Mouse (Mus musculus): ENCODE data around the gene Bcar3. TPM values are rescaled to one million over a fixed set of nuclear protein-coding genes. Genes with fewer than 3 reads are reported as not detected.
"Not testable (repeated sequence)": the region's sequence is repeated elsewhere in the genome, so short reads cannot be mapped to it uniquely, and the experiment has no call there.

The Bcar3 gene
- 1 to 10 TPM; 3.9 to 8.2 (median 5.2) TPM for total RNA-seq (2022)

DNA sequence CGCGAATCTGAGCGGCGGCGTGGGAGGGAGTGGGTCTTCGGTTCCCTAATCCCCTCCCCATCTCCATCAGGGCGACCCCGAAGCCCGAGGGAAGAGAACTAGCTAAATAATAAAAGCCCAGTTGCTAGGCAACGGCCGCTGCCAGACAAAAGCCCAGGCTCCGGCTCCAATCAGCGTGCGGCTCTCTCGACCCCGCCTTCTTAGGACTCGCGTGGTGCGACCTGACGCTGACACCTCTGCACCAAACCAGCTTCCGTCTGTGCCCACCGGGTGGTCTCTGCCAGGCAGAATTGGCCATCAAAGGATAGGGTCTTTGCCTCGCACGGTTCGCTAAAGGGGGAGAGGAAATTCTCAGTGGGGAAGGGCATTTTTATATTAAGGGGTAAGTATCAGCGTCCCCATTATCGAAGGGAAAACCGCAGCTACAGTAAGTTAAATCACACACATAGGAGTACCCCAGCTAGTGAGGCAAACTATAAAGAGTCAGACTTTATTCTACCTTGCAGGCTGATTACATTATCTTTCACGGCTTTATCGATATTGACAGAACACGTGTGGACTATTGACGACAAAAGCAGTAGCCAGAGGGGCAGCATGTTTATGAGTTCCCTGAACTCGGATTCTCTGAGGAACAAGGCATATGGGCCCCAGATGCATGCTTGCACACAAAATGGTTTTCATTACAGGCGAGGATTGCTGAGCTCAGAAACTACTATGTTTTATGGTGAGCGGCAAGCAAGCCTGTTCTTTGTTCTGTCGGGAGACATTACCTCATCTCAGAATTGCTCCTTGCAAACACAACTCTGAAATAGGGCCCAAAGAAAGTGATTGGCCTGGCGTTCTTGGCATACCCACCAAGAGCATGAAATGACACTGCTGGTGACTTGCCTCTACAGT, at the start of gene Bcar3:
Gene Bcar3 (plus strand): TSS at position 183 of the 897 bp plus-strand sequence.
- DNase-seq (ENCODE audit: low spot score) = peak; percentile 91

DNA sequence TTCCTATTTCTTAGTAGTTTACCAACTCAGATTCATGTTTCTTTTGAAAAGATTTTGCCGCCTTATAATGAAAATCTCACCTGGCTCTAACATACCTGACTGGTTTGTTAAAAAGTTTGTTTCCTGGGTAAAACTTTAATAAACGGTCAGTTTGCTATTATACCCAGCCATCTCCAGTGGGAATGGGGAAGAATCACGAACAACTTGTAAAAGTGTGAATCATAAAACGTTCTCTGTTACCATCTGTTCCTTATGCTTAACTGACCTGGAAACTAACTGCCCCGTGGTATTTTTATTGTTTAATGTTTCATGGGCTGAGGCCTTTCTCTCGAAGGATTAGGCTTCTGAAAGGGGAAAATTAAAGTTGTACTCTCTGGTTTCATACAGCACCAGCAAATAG, 49.2 kb upstream of the Bcar3 start:
- DNase-seq (ENCODE audit: low spot score) = no peak

DNA sequence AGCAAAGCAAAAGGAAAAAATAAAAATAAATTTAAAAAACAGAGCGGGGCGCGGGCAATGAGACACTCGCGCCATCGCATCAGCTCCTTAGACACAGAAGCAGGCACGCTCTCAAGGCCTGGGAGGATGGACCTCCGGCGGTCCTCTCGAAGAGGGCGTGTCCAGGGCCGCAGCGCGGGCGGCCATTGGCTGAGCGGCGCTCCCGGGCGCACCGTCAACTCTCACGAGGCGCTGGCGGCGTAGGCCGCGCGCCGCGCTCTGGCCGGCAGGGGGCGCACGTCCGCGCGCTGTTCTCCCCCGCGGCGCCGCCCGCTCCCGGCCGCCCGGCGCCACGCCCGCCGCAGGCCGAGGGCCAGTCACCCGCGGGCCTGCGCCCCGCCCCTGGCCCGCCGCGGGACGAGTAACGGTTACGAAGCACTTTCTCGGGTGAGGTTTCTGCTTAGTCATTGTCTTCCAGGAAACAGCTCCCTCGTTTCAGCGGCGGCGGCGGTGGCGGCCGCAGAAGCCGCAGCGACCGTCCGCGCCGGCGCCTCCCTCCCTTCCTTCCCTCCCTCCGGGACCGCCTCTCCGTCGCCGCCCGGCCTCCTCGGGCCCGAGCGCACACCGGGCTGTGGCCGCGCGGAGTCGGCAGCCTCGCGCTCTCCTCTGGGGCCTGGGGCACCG, 48.6 kb upstream of the Bcar3 start, which contains the start of gene Gclm:
Gene Gclm (plus strand): TSS at position 343 of the 663 bp plus-strand sequence.
- peak; percentile 86 for DNase-seq (ENCODE audit: low spot score)

DNA sequence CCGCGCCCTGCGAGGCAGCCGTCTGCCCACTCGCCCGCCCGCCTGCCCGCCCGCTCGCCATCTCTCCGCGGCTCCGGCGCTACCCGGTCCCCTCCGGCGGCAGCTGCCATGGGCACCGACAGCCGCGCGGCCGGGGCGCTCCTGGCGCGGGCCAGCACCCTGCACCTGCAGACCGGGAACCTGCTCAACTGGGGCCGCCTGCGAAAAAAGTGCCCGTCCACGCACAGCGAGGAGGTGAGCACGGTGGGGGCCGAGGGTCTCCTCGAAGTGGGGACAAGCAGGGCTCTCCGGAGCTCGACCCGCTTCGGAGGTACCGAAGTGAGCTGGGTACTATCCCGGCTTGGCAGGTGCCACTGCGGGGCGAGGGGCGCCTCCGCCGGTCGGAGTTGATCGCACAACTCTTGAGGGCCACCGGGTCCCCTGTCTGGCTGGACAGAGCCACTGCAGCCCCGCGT, 48.0 kb upstream of the Bcar3 start:
- DNase-seq (ENCODE audit: low spot score) = peak; percentile 21

DNA sequence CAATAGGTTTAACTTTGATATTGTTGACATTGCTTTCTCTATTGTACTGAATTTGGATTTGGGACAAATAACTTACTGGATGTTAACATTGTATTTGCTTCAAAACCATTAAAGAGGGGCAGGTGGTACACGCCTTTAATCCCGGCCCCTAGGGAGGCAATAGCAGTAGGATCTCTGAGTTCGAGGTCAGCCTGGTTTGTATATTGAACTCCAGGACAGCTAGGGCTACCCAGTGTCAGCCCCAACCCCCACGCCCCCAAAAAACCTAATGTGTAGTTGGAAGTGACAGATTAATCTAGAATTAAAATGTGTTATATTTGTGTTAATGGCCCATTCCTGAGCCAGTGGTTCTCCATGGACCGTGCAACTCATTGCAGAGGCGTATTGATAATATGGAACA, 47.5 kb upstream of the Bcar3 start:
- no peak for DNase-seq (ENCODE audit: low spot score)

DNA sequence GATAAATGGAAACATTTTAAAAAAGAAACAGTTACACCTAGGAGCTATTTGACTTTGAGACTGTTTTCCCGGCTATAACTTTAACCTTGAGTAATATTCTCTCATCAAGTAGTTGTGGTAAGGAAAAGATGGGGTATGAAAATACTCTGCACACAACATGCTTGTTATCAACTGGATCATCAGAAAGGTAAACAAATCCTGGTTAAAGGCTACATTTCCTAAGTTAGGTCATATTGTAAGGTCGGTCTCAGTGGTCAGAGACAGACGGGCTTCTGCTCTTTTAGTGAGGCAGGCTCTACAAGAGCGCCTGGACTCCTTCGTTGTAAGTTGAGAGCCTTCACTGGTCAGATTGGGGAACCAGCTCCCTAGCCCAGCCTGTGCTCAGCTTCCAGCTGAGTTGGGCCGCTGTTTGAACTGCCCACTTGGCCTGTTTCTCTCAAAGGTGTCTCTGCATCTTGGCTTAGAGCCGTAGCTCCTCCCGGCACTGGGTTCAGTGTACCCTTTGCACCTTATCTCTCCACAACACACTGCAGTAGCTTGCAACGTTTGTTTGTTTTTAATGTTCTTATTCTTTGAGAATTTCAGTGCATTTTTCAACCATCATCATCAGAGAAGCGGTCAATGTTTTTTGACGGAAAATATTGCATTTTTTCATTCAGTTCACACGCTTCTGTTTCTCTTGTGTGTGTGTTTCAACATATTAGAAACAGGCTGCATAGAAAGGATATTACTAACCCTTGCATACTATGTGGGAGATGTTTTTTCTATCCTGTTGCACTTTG, 46.8 kb upstream of the Bcar3 start:
- DNase-seq (ENCODE audit: low spot score) = no peak

DNA sequence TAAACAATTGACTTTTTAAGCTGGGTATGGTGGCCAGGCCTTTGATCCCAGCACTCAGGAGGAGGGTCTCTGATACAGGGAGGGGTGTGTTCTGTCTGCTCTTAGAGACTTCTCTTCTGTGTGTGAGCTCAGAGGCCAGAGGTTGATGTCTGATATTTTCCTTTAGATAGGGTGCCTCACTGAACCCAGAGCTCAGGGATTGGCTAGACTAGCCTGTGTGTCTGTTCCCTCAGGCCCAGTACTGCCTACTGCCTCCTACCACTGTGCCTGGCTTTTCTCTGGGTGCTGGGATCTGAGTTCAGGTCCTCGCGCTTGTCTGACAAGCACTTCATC, 46.2 kb upstream of the Bcar3 start:
- no peak for DNase-seq (ENCODE audit: low spot score)

DNA sequence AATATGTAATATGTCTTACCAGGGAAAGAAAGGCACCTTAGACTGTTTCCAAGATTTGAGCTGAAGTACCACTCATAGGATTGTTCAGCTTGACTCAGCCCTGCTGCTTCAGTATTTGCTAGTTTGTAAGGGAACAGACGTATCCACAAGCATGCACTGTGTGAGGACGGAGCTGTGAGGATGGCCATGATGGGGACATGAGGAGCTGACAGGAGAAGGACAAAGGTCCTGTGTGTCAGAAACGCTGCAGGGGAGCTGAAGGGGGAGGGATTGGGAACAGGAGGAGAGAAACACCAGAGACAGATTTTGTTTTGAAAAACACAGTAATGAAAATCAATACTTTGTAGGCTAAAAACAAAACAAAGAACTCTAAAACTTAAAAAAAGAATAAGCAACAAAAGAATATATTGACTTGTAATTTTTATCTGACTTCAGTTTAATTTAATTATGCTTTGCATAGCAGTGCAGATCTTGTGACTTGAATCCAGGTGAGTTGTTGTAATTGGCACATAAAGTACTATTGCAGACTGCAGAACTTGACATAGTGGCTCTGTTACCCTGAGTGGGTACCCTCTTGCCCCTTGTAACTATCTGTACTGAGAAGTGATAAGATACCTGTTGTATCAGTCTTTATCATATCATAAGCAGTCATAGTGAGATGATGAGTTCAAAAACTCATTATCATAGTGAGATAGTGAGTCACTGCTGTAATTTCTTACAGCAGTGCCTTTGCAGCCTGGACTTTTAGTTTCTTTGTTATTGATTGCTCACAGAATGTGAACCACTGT, 41.3 kb upstream of the Bcar3 start:
- no peak for DNase-seq (ENCODE audit: low spot score)

DNA sequence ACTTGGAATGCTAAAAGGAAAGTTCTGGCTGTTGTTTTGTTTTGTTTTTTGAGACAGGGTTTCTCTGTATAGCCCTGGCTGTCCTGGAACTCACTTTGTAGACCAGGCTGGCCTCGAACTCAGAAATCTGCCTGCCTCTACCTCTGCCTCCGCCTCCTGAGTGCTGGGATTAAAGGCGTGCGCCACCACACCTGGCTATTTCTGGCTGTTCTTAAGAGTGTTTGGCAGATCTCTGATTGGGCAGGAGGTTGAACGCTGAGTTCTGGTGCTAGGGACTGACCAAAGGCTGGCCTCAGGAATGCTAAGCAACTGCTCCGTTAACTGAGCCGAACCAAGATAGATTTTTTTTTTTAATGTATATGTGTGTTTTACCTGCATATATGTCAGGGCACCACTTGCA, 39.9 kb upstream of the Bcar3 start:
- DNase-seq (ENCODE audit: low spot score) = not testable (repeated sequence)

DNA sequence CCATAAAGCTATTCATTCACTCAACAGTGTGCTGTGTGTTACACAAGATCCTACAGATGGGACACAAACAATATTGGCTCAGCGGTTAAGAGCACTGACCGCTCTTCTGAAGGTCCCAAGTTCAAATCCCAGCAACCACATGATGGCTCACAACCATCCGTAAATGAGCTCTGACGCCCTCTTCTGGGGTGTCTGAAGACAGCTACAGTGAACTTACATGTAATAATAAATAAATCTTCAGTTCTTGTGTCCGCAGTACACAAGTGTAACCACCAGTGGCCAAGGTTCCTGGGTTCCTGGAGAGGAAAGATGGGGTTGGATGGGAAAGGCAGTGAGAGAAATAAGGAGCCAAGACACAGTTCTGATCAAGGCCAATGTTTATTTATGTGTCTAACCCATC, 23.9 kb upstream of the Bcar3 start:
- no peak for DNase-seq (ENCODE audit: low spot score)

DNA sequence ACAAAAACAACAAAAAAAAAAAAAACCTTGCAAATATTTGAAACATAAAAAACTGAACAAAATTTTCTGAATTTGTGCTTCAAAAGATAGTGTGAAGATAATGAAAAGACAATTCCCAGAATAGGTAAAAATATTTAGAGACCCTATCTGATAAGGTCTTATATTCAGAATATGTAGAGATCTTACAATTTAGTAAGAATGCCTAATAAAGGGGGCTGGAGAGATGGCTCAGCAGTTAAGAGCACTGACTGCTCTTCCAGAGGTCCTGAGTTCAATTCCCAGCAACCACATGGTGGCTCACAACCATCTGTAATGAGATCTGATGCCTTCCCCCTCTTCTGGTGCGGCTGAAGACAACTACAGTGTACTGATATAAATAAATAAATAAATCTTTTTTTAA, 21.4 kb upstream of the Bcar3 start:
- DNase-seq (ENCODE audit: low spot score) = not testable (repeated sequence)

DNA sequence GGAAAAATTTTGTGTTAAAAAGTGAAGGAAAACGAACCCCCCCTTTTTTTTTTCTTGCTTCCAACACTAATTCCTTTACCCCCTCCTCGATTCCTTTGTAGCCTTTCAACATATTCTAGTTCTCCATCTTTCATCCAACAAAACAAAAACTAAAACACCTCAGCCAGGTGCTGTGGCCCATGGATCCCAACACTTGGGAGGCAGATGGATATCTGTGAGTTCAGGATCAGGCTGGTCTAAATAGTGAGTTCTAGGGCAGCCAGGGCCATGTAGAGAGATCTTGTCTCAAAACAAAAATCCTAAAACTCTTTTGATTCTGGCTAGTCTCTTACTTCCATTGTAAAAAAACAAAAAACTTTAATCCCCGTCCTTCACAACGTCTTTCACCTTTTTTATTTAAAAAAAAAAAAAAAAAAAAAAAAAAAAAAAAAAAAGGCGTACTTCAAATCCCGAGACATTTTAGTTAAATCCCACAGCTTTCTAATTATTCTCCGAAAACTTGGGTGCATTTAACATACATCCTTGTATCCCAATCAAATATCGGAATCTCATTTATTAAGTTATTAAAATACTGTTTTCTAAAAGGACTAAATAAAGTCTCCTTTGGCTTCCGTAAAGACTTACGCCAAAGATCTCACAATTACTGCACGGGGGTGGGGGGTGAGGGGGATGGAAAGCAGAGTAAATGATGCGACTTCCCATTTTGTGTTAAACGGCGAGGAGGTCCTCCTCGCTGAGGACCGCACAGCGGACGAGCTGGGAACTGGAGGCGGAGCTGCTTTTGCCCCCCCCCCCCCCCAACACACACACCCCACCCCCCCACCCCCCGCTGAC, 20.3 kb upstream of the Bcar3 start:
- DNase-seq (ENCODE audit: low spot score) = no peak

DNA sequence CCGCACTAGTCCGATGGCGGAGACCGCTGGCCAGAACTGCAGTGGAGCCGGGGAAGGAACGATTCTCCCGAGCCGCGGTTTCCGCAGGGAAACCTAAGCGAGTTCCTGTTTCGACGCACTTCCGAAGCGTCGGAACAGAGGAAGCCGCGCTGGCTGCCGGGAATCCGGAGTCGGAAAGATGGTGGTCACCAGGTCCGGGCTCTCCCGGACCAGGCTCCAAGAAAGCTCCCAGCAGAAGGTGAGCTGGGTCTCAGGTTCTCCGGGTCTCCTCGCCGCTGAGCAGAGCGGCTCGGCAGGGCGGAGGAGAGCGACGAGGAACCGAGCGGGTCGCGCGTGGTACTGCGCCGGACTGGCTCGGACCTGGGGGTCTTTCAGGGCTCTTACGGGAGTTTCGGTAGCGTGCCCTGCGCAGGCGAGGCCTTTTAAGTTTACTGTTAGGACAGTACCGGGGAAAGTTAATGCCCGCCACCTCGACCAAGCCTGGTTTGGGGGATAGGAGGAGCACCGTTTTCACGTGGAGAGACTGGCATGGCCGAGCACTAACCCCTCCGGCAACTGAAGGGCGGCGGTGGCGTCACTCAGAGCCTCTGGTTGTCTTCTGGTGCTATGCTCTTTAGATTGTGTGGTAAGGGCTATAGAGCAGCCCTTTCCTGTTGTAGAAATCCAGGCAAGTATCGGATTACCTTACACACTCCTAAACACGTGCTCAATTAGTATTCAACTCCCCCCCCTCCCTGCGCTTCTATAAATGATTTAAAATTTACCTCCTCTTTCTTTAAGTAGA, 19.5 kb upstream of the Bcar3 start, which contains the start of gene Dnttip2:
Gene Dnttip2 (plus strand): TSS at position 148 of the 784 bp plus-strand sequence.
- peak; percentile 93 for DNase-seq (ENCODE audit: low spot score)

DNA sequence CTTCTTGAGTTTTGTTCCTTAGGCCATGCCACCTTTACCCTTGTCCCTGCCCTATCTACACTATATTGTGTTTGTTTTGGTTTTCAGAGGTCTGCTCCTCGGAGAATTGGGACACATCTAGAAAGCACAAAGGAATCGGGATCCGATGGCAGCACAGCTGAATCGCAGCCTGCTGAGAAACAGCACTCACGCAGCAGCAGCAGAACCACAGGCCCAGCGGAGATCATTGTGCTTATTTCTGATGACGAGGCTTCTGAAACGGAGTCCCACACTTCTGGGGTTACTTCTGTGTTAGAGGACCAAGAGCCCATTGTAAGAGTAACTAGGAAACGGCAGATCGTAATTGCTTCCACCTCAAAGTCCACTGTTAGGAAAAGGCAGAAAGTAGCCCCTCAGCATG, 18.8 kb upstream of the Bcar3 start:
- no peak for DNase-seq (ENCODE audit: low spot score)

DNA sequence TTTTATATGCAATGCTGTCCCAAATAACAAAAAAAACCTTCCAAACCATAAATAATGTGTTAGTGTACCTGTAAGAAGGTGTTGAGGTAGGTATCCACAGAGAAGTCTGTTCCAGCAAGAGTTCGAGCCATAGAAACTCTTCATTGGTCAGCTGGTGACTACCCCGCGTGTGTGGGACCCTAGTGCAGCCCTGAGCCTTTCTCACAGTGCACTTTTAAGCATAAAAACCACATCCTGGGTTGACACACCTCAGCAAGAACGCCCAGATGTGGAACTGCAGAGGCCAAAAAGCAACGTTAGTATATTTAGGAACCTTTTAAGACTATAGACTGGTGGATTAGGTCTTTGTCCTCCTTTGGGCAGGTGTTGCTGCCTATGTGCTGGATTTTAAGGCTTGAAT, 6.7 kb upstream of the Bcar3 start:
- DNase-seq (ENCODE audit: low spot score) = no peak

DNA sequence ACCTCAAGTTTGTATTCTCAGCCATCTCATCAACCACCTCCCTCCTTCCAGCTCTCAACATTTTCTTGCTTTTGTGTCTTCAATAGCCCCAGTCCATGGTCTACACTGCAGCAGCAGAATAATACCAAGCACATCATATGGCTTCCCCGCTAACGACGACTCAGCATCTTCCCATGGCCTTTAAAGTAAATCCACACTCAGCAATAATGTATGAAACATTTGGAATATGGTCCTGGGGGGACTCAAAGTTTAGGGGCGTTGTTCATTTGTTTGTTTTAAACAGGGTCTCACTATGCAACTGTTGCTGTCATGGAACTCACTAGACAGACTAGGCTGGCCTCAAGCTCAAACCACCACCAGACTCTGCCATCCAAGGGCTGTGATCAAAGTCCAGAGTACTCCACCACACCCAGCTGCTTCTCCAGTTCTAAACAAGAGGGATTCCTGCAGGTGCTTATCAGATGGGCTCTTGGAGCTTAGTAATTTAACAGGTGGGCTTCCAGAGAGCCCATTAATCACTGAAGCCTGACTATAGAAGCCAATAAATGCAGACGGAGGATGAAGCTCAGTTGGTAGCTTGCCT, 5.2 kb upstream of the Bcar3 start:
- no peak for DNase-seq (ENCODE audit: low spot score)

DNA sequence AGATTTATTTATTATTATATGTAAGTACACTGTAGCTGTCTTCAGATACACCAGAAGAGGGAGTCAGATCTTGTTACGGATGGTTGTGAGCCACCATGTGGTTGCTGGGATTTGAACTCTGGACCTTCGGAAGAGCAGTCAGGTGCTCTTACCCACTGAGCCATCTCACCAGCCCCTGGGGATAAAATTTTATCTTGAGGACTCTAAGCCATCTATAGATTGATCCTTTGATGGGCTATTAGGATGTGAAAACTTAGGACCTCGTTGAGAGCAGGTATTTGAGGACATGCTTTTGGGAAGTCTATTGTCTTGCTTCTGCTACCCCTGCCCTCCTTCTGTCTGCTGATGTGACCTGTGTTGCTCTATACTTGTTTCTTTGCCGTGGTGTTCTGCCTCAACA, 4.6 kb upstream of the Bcar3 start:
- DNase-seq (ENCODE audit: low spot score) = not testable (repeated sequence)

DNA sequence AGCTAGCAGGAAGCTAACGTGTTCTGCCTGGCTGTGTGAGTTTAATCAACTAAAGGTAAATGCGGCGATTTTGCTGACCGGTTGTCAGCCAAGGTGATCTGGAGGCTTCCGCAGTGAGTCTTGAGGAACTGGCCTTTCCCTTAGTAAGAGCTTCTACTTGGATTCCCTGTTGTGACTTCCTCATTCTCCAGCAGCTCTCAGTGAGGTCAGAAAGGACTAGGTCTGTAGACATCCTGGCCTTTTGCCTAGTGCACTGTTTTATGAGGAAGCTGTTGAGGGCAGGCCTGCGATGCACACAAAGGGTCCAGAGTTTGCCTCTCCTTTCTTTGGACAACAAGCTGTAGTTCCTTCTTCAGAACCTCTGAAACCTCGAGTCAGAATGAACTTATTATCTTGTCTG, 3.2 kb upstream of the Bcar3 start:
- DNase-seq (ENCODE audit: low spot score) = peak; percentile 71

DNA sequence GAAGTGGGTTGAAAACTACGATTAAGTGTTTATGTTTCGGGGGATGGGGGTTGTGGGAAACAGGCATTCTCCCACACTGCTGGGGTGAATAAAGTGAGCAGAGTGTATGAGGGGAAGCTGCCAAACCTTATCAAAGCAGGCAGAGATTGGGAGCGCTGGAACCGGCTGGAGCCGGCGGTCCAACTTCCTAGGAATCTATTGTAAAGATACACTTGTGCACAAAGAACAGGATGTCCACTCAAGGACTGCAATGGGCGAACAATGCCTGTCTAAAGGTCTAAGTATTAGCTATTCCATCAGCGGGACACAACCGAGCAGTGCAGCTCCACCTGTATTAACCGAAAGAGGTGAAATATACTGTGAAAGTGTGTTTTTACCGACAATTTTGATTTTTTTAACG, 2.1 kb upstream of the Bcar3 start:
- DNase-seq (ENCODE audit: low spot score) = peak; percentile 49

Measured in heart, adult 8-10 months (tissue).